Mouse (Mus musculus) olfactory bulb, adult 2 months (tissue): Measurements from ENCODE around the gene Rps19. TPM values are rescaled to one million over a fixed set of nuclear protein-coding genes. Genes with fewer than 3 reads are reported as not detected.
A peak's percentile ranks its signal among the peaks of the same experiment; 100 is the strongest.

Source experiments
- H3K27ac ChIP-seq: fragments of 200-500 bp; 2 replicates; pipeline ENCODE4 v1.5.1; 2012; ENCODE audit warnings: low read depth, low read length; ENCODE audit not compliant: insufficient read depth
- H3K4me1 ChIP-seq: fragments of 200-500 bp; 2 replicates; pipeline ENCODE4 v1.6.1; 2012; ENCODE audit warnings: low read length; ENCODE audit not compliant: control insufficient read depth, insufficient read depth
- H3K4me3 ChIP-seq: fragments of 200-500 bp; 2 replicates; pipeline ENCODE4 v1.5.1; 2012; ENCODE audit warnings: mild to moderate bottlenecking, low read depth, low read length, moderate library complexity; ENCODE audit not compliant: insufficient read depth
- CTCF ChIP-seq: fragments of 200-500 bp; IDR thresholded peaks from 2 replicates; pipeline ENCODE4 v1.5.1; 2012; ENCODE audit warnings: low read depth, mild to moderate bottlenecking, low read length, moderate library complexity; ENCODE audit not compliant: insufficient read depth
- POLR2A ChIP-seq: fragments of 200-500 bp; IDR thresholded peaks from 2 replicates; pipeline ENCODE4 v1.6.1; 2012; ENCODE audit warnings: mild to moderate bottlenecking, low read depth, low read length, moderate library complexity; ENCODE audit not compliant: insufficient read depth
- WGBS: fragments of 180-500 bp; shearing (Covaris S2); methylation state at CpG from one replicate; pipeline ENCODE4 v1.1.7; 2018; 5-methylcytosine and 5-hydroxymethylcytosine counted together
- polyA plus RNA-seq: library from polyadenylated mRNA; stranded (reverse); fragments of >200 nt; gene quantifications from 2 replicates; pipeline ENCODE4 v1.2.4, GENCODE M21; 2012; ENCODE audit warnings: low replicate concordance; ENCODE audit not compliant: missing spikeins, insufficient read depth, insufficient read length

Rps19 gene
- polyA plus RNA-seq, 1 experiment, result 1,132 TPM

GRCm38 (mm10) chr7:24907211-24907748, 23.1 kb downstream of the Rps19 start:
- Histone ChIP-seq H3K27ac (peak overlapping the region; percentile 85), H3K4me1 (peaks cover 28% of the 10 kb centered on the region), H3K4me3 (peak overlapping the region; percentile 26)
- 32% methylated on average over 13 of the region's 13 CpGs for WGBS
- TF ChIP-seq POLR2A, result no peak
- TF ChIP-seq CTCF, result no peak

DNA sequence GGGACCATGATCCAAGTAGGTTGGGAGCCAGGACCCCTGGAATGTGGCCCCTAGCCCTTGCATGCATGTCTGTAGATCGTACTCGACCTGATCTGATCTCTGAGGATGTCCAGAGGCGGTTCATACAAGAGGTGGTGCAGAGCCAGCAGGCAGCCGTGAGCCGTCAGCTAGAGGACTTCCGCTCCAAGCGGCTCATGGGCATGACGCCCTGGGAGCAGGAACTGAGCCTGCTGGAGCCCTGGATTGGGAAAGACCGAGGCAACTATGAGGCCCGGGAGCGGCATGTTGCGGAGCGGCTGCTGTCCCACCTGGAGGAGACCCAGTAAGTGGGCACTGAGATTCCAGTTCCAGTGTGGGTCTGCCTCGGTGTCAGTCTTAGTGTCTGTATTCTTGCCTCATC, 28.3 kb downstream of the Rps19 start:
- H3K4me3 ChIP-seq, result no peak overlapping the region
- TF ChIP-seq CTCF (no peak), POLR2A (no peak)
- no peak overlapping the region for H3K27ac ChIP-seq
- 88% methylated on average over 14 of the region's 14 CpGs for WGBS
- peaks cover 7% of the 10 kb centered on the region for H3K4me1 ChIP-seq

DNA sequence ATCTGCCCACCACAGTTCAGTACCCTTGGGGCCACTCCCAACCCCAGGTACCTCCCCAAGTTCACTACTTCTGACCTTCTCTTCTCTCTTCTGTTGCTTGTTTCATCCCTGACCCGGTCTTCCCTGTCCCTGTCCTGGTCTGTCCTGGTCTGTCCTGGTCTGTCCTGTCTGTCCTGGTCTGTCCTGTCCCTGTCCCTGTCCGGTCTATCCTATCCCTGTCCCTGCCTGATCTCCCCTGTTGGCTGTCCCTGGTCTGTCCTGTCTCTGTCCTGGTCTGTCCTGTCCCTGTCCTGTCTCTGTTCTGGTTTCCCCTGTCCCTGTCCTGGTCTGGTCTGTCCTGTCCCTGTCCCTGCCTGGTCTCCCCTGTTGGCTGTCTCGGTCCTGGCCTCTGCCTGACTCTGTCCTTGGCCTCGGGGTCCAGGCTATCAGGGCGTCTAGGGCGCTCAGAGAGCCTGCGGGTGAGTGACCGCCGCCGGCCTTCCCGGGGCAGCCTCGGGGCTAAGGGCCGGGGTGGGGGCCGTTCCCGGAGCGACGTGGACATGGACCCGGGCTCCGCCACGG, 34.7 kb downstream of the Rps19 start:
- H3K4me3 ChIP-seq, result no peak overlapping the region
- H3K27ac ChIP-seq, result no peak overlapping the region
- no peak for TF ChIP-seq CTCF
- TF ChIP-seq POLR2A, result no peak
- 94% methylated on average over 20 of the region's 20 CpGs for WGBS
- H3K4me1 ChIP-seq, result peaks cover 20% of the 10 kb centered on the region

- Histone ChIP-seq H3K27ac (no peak overlapping the region; the same call in 1 of the 2 replicates), H3K4me3 (no peak overlapping the region), H3K4me1 (peaks cover 20% of the 10 kb centered on the region)
- no peak for TF ChIP-seq CTCF
- TF ChIP-seq POLR2A, result no peak
- 52% methylated on average over 9 of the region's 9 CpGs for WGBS
Measured at GRCm38 (mm10) chr7:24919728-24920127, 35.6 kb downstream of the Rps19 start.

DNA sequence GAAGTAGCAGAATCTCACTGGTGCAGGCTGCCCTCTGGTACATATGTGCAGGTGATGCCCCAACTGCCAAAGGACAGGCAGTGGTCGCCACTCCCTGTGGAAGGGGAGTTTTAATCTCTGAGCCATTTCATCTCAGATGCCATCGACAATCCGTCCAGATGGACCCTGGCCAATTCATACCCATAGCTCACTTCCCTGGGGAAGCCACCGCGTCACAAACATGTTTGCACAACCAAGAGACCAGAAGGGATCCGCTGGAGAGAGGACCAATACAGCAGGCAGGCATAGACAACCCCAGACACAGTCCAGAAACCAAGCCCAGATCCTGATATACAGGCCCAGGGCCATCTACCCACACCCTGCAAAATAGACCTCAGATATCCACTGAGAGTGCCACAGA, 46.3 kb downstream of the Rps19 start:
- TF ChIP-seq CTCF, result no peak
- H3K4me1 ChIP-seq, result peaks cover 30% of the 10 kb centered on the region
- no peak overlapping the region for H3K4me3 ChIP-seq
- no peak overlapping the region for H3K27ac ChIP-seq
- 67% methylated on average over 6 of the region's 6 CpGs for WGBS

DNA sequence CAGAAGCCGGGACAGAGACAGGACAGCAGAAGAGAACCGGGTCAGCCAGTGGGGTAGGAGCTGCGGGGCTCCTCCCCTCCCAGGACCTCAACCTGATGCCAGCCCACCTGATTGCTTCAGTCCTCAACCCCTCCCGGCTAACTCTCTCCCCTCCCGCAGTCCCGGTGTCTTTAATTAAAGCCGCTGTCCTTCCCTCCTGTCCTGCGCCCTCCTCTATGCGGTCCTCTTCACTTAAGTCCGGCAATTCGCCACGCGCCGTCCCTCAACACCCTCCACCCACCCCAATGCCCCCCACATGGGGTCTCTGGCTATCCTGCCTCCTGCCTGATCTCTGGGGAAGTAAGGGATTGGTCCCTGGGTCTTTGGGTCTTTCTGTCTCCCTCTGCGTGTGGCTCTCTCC, 47.5 kb downstream of the Rps19 start:
- H3K4me3 ChIP-seq, result no peak overlapping the region
- 6% methylated on average over 14 of the region's 15 CpGs for WGBS
- H3K4me1 ChIP-seq, result peaks cover 30% of the 10 kb centered on the region
- no peak overlapping the region for H3K27ac ChIP-seq
- TF ChIP-seq CTCF (no peak), POLR2A (no peak)

Other genes with a start within 250 kb of the Rps19 start
- not detected in 2 replicates for gene Lypd3, start 247.8 kb upstream of the Rps19 start, polyA plus RNA-seq
- gene Tex101, start 207.7 kb upstream of the Rps19 start, polyA plus RNA-seq, result not detected in 2 replicates
- gene BC049730, start 175.1 kb upstream of the Rps19 start, polyA plus RNA-seq, result not detected in 2 replicates
- not detected in 2 replicates for gene Gm4763, start 157.5 kb upstream of the Rps19 start, polyA plus RNA-seq
- not detected in 2 replicates for gene Cd177, start 124.1 kb upstream of the Rps19 start, polyA plus RNA-seq
- not detected in 2 replicates for gene Ceacam10, start 107.2 kb upstream of the Rps19 start, polyA plus RNA-seq
- gene Gm9844, start 22.2 kb upstream of the Rps19 start, polyA plus RNA-seq, result not detected in 2 replicates
- not detected in 2 replicates for gene Lypd4, start 14.4 kb upstream of the Rps19 start, polyA plus RNA-seq
- not detected in 2 replicates for gene Dmrtc2, start 14.3 kb upstream of the Rps19 start, polyA plus RNA-seq
- not detected in 2 replicates for gene Cd79a, start 13.0 kb downstream of the Rps19 start, polyA plus RNA-seq
- 291 and 636 TPM in 2 replicates for gene Arhgef1, start 18.5 kb downstream of the Rps19 start, polyA plus RNA-seq
- gene Gm4881, start 60.1 kb downstream of the Rps19 start, polyA plus RNA-seq, result not detected in 2 replicates
- gene Rabac1, start 88.4 kb downstream of the Rps19 start, polyA plus RNA-seq, result not detected in 2 replicates
- 361 and 745 TPM in 2 replicates for gene Atp1a3, start 121.6 kb downstream of the Rps19 start, polyA plus RNA-seq
- gene Grik5, start 188.0 kb downstream of the Rps19 start, polyA plus RNA-seq, result not detected in 2 replicates
- not detected in 2 replicates for gene Zfp574, start 188.2 kb downstream of the Rps19 start, polyA plus RNA-seq